Mouse (Mus musculus) kidney, postnatal 36 days (tissue): ENCODE results near the gene Zfp740.
A peak's percentile ranks its signal among the peaks of the same experiment; 100 is the strongest.
"Not testable (repeated sequence)": the region's sequence is repeated elsewhere in the genome, so short reads cannot be mapped to it uniquely, and the experiment has no call there.

Experiments used
- DNase-seq, 2 experiments: peaks; one replicate each; pipeline ENCODE4 v3.0.0; 2021 to 2022; ENCODE audit warnings: mixed read lengths in 2 of 2

The Zfp740 gene

GRCm38 (mm10) chr15:102192820-102193386, 10.1 kb upstream of the Zfp740 start:
- DNase-seq, result no peak

- DNase-seq, result no peak
Measured at GRCm38 (mm10) chr15:102193652-102194051, 9.4 kb upstream of the Zfp740 start.

GRCm38 (mm10) chr15:102194439-102194838, 8.6 kb upstream of the Zfp740 start:
- DNase-seq, result peak in 1 of 2 experiments; percentile 25

DNA sequence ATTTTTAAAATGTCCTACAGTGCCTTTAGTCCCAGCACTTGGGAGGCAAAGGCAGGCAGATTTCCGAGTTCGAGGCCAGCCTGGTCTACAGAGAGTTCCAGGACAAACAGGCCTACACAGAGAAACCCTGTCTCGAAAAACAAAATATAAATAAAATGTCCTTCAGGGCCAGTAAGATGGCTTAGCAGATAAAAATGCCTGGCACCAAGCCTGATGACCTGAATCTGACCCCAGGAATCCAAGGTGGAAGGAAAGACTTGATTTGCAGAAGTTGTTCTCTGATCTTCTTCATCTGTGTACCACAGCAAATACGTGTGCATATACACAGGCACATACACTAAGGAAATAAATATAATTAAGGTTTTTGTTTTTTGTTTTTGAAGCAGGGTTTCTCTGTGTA, 7.7 kb upstream of the Zfp740 start:
- peak; percentile 33 to 61 for DNase-seq

DNA sequence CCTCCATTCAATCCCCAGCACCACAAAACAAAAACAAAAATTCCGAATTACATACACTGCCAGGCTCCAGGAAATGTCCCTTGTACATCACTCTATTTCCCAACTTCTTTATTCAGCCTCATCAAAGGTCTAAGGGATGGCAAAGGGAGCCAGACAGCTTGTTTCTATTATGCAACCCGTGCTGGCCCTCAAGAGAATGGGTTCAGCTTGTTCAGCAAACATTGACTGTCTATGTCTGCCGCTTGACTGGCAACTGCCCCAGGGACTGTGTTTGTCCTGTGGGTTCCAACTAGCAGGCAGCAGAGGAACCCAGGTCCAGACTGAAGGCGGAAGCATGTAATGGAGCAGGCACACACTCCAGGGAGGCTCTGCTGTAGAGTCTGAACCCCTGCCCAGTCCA, 4.2 kb upstream of the Zfp740 start:
- peak in 1 of 2 experiments; percentile 55 for DNase-seq

- peak; percentile 74 to 84 for DNase-seq
Measured at GRCm38 (mm10) chr15:102203835-102204381, 859 bp downstream of the Zfp740 start.

GRCm38 (mm10) chr15:102204674-102205505, 1.8 kb downstream of the Zfp740 start, which contains the start of gene Csad:
TSS of gene Csad (minus strand) at chr15:102204724.
- DNase-seq, result no peak

DNA sequence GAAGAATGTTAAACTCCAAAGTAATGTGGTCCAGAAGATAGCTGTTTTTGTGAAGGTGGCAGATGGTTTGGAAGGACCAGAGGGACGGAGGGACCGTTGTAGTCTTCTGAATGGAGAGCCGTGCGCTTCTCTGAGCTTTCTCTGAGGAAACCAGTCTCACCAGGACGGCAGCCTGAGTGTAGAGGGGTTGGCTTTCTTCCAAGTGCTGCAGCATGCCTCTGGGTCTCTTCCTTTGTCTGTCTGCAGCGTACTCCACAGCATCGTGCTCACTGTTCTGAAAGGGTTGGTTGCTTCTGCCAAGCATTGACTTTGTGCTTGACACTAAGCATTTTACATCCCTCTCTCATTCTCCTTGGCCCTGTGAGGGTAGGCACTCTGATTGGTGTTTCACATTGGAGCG, 2.7 kb downstream of the Zfp740 start:
- DNase-seq, result no peak

DNA sequence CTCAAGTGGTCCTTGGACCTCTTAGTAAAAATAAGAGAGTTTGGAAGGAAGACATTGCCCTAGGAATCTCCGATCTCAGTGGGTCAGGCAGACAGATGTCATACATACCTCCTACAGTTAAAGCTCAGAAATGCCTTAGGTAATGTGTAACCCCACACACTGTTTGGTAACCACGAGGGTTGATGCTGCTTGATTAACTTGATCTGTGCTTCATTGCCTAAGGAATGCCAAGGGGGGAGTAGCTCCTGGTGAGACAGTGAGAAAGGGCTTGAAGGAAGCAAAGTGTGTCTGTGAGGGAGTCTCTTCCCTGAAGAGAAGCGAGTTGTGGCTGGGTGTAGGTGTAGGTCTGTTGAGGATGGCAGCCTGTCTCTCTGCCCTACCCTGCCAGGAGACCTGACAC, 4.3 kb downstream of the Zfp740 start:
- DNase-seq, result peak in 1 of 2 experiments; percentile 69

GRCm38 (mm10) chr15:102208092-102208561, 5.1 kb downstream of the Zfp740 start:
- DNase-seq, result no peak

GRCm38 (mm10) chr15:102209114-102209513, 6.1 kb downstream of the Zfp740 start:
- no peak for DNase-seq

- no peak for DNase-seq
Measured at GRCm38 (mm10) chr15:102210816-102211215, 7.8 kb downstream of the Zfp740 start.

DNA sequence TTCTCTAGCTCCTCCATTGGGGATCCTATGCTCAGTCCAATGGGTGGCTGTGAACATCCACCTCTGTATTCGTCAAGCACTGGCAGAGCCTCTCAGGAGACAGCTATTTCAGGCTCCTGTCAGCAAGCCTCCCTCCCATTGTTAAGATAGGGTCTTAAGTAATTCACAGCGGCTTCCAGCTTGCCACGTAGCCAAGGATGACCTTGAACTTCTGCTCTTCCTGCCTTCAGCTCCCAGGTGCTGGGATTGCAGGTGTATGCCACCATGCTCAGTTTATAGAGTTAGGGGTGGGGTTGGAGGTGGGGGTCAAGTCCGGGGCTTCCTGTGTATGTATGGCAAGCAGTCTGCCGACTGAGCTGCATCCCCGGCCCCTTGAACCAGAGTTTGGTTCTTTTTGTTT, 8.8 kb downstream of the Zfp740 start:
- no peak for DNase-seq

DNA sequence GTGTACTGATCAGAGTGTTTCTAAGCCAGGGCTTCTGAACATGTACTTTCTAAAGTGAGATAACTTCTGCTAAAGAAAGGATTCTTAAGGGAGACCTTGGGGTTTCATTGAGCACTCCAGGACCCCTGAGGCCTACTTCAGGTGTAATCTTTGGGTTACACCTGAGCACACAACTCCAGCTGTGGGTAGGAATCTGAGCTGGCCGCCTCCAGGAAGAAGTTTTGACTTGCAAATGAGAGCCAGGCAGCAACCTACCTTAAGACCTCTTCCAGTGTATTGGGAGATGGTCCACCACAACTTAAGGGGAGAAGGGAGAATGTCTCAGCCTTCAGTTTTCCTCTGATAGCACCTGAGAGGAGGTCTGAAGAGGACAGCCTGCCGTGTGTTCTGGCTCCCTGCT, 11.1 kb downstream of the Zfp740 start:
- DNase-seq, result no peak

- DNase-seq, result no peak
Measured at GRCm38 (mm10) chr15:102215624-102216023, 12.6 kb downstream of the Zfp740 start.

GRCm38 (mm10) chr15:102216459-102217228, 13.6 kb downstream of the Zfp740 start:
- no peak for DNase-seq

GRCm38 (mm10) chr15:102217325-102217724, 14.3 kb downstream of the Zfp740 start:
- DNase-seq, result no peak

DNA sequence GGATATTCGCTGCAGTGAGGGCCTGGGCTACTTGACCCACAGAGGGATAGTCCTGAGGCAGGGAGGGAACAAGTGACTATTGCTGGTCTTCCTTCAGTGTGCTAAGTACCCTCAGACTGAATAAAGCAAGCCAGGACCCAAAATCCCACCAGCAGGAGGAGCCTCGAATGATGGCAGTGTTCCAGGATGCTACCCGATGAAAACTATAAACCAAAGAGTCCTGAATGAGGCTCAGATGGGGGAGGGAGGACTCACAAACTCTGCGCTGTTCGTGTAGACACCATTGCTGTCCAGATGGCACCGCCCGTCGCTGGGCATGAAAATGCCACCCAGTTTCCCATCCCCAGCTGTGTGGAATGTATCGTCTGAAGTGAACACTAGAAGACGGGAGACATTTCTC, 19.3 kb downstream of the Zfp740 start:
- DNase-seq, result no peak

GRCm38 (mm10) chr15:102224186-102224991, 21.3 kb downstream of the Zfp740 start:
- DNase-seq, result peak; percentile 80 to 93

DNA sequence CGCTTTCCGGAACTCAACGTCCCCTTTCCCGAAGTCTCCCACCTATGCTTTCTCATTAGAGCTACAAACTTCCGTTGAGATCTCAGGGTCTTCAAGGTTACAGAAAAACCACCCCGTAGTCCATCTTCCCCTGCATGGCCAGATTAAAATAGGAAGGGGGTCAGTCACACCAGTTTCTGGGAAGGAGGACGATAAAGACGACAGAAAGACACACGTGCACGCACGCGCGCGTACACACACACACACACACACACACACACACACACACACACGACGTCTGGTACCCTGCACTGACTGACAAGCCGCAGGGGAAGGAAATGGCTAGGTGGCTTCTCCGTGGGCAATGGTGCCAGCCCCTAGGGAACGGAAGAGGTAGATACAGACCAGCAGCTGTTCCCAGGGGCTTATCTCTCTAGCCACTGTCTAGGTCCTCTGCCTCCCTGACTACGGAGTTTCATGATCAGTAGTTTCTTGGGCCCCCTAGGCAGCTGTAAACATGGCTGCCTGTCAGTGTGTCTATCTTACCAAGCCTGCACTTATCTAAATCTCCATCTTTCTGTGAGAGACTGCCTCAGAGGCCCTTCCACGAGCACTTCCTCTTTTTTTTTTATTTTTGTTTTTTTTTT, 22.1 kb downstream of the Zfp740 start:
- no peak for DNase-seq

GRCm38 (mm10) chr15:102225619-102226018, 22.6 kb downstream of the Zfp740 start:
- DNase-seq, result not testable (repeated sequence)
